Mouse (Mus musculus) cortical plate, adult 2 months (tissue): ENCODE results near the gene Lad1. TPM values are rescaled to one million over a fixed set of nuclear protein-coding genes. Genes with fewer than 3 reads are reported as not detected.

Experiments used
- H3K27ac ChIP-seq: fragments of 200-500 bp; 2 replicates; pipeline ENCODE4 v1.5.1; 2012; ENCODE audit warnings: low read length, control low read depth, inconsistent platforms; ENCODE audit not compliant: insufficient read depth
- H3K4me1 ChIP-seq: fragments of 200-500 bp; 2 replicates; pipeline ENCODE4 v1.6.1; 2011; ENCODE audit warnings: low read length; ENCODE audit not compliant: control insufficient read depth, insufficient read depth
- H3K4me3 ChIP-seq: fragments of 200-500 bp; 2 replicates; pipeline ENCODE4 v1.5.1; 2011; ENCODE audit warnings: mild to moderate bottlenecking, low read length, control low read depth; ENCODE audit not compliant: insufficient read depth
- CTCF ChIP-seq: fragments of 200-500 bp; IDR thresholded peaks from 2 replicates; pipeline ENCODE4 v1.5.1; 2011; ENCODE audit warnings: mild to moderate bottlenecking, control low read depth, low read length; ENCODE audit not compliant: insufficient read depth; ENCODE audit errors: extremely low read depth
- POLR2A ChIP-seq: fragments of 200-500 bp; IDR thresholded peaks from 2 replicates; pipeline ENCODE4 v1.6.1; 2011; ENCODE audit warnings: mild to moderate bottlenecking, low read length, control low read depth; ENCODE audit not compliant: insufficient read depth; ENCODE audit errors: extremely low read depth
- polyA plus RNA-seq: library from polyadenylated mRNA; depleted of rRNA; stranded (reverse); fragments of >200 nt; gene quantifications from 2 replicates; pipeline ENCODE4 v1.2.3, GENCODE M21; 2012

The Lad1 gene
- polyA plus RNA-seq, 1 experiment, result 3.0 TPM

GRCm38 (mm10) chr1:135820071-135820470 is 1.7 kb downstream of the Lad1 start:
- no peak overlapping the region for H3K4me3 ChIP-seq
- H3K27ac ChIP-seq, result no peak overlapping the region
- no peak for TF ChIP-seq POLR2A
- H3K4me1 ChIP-seq, result no peaks in the 10 kb centered on the region

GRCm38 (mm10) chr1:135820736-135821364 is 2.5 kb downstream of the Lad1 start:
- TF ChIP-seq POLR2A (no peak), CTCF (no peak)
- H3K4me3 ChIP-seq, result no peak overlapping the region
- H3K4me1 ChIP-seq, result no peaks in the 10 kb centered on the region
- no peak overlapping the region for H3K27ac ChIP-seq

- Histone ChIP-seq H3K4me1 (no peaks in the 10 kb centered on the region), H3K27ac (no peak overlapping the region), H3K4me3 (no peak overlapping the region)
- TF ChIP-seq POLR2A, result no peak
- TF ChIP-seq CTCF, result no peak
Measured at GRCm38 (mm10) chr1:135821780-135822179, 3.4 kb downstream of the Lad1 start.

- H3K4me3 ChIP-seq, result no peak overlapping the region
- H3K4me1 ChIP-seq, result no peaks in the 10 kb centered on the region
Measured at GRCm38 (mm10) chr1:135828918-135829317, 10.5 kb downstream of the Lad1 start.

GRCm38 (mm10) chr1:135834206-135834859 is 15.9 kb downstream of the Lad1 start:
- Histone ChIP-seq H3K4me3 (no peak overlapping the region), H3K27ac (no peak overlapping the region), H3K4me1 (no peaks in the 10 kb centered on the region)
- no peak for TF ChIP-seq POLR2A

More at GRCm38 (mm10) chr1:135828918-135829317, 10.5 kb downstream of the Lad1 start:
- H3K27ac ChIP-seq, result no peak overlapping the region
- peak; percentile 63 for TF ChIP-seq CTCF
- no peak for TF ChIP-seq POLR2A

GRCm38 (mm10) chr1:135834983-135835382 is 16.6 kb downstream of the Lad1 start:
- TF ChIP-seq CTCF (no peak), POLR2A (no peak)
- Histone ChIP-seq H3K4me1 (no peaks in the 10 kb centered on the region), H3K4me3 (no peak overlapping the region), H3K27ac (no peak overlapping the region)

GRCm38 (mm10) chr1:135835716-135836483 is 17.5 kb downstream of the Lad1 start, which contains the start of gene Tnnt2:
Gene Tnnt2, plus strand, starts transcription at chr1:135836354.
- Histone ChIP-seq H3K4me3 (no peak within 1 kb of the TSS), H3K27ac (no peak within 1 kb of the TSS), H3K4me1 (no peaks in the 10 kb centered on the region)
- TF ChIP-seq POLR2A (no peak), CTCF (no peak)

GRCm38 (mm10) chr1:135838626-135839025 is 20.2 kb downstream of the Lad1 start:
- Histone ChIP-seq H3K4me3 (no peak overlapping the region), H3K4me1 (no peaks in the 10 kb centered on the region), H3K27ac (no peak overlapping the region)
- TF ChIP-seq POLR2A (no peak), CTCF (no peak)

- Histone ChIP-seq H3K4me1 (no peaks in the 10 kb centered on the region), H3K4me3 (no peak overlapping the region), H3K27ac (no peak overlapping the region)
- TF ChIP-seq POLR2A (no peak), CTCF (no peak)
Measured at GRCm38 (mm10) chr1:135839065-135839464, 20.7 kb downstream of the Lad1 start.
